In the genomic region with DNA sequence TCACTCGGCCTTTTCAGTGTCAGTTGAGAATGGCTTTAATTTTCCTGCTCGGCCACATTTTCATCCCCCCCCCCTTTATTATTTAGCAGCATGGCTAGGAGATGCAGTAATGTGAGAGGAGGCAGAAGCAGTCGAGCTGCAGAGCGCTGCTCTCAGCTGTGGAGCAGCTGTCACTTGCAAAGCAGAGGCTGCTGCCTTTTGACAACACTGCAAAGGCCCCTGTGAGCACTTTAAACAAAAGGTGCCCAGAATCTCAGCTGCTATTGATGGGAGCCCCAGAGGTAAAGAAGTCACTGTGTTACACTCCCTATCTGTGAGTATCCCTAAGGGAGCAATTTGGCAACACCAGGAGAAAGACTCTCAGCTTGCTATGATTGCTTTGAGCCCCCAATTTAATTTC, we compare ENCODE assay signal across 11 mouse cellular contexts. TPM values are rescaled to one million over a fixed set of nuclear protein-coding genes. Genes with fewer than 3 reads are reported as not detected.
A peak's percentile ranks its signal among the peaks of the same experiment; 100 is the strongest.
DNase-seq lines count a peak whose midpoint lies in the region; ATAC-seq and TF ChIP-seq lines count a peak whose summit lies in the region.
"Had no signal": no experiment of that assay in that cellular context is flagged by ENCODE, and none has a peak within 500 bp of the region (broad histone marks: within the 10 kb centered on the region; RNA-seq: fewer than 3 reads in every experiment).

No protein-coding gene starts in this region.

- intact Hi-C loops in heart, postnatal 14 days (cut with DNase I): no loop called here

- DNase-seq in heart, postnatal 14 days: no peak
- DNase-seq in embryonic facial prominence, embryonic 10.5 days (ENCODE audit: low spot score): no peak
- DNase-seq in heart, postnatal 0 days (ENCODE audit: low spot score): no peak
- no peak for DNase-seq in midbrain, embryonic 11.5 days (ENCODE audit: low spot score, missing footprints)
- DNase-seq in layer of hippocampus, postnatal 14 days (ENCODE audit: low spot score in 2 of 2): no peak
- no peak for DNase-seq in thymus, adult 2 months
- no peak for DNase-seq in ovary, postnatal 36 days (ENCODE audit: low spot score)
- DNase-seq: cerebellum, postnatal 25 days; gastrocnemius, postnatal 25 days had no signal

- no peaks in the 10 kb centered on the region for H3K9me3 ChIP-seq in heart, embryonic 14.5 days (ENCODE audit: control insufficient read depth, low read length)
- no peaks in the 10 kb centered on the region for H3K9me3 ChIP-seq in embryonic facial prominence, embryonic 10.5 days
- no peaks in the 10 kb centered on the region for H3K9me3 ChIP-seq in heart, postnatal 0 days (replicated peaks; ENCODE audit: control insufficient read depth, low read length)
- H3K9me3 ChIP-seq in midbrain, embryonic 11.5 days (ENCODE audit: control insufficient read depth, low read length): no peaks in the 10 kb centered on the region

- no peak for TF ChIP-seq CTCF in heart, postnatal 0 days (IDR thresholded peaks at IDR 0.05; ENCODE audit: low read depth)
- no peak for TF ChIP-seq CTCF in thymus, adult 2 months (IDR thresholded peaks at IDR 0.05; ENCODE audit: borderline replicate concordance, control insufficient read depth, extremely low read depth, insufficient read depth, low read length, poor library complexity)

- peaks cover 17 to 57% of the 10 kb centered on the region in 2 experiments for H3K4me1 ChIP-seq in heart, embryonic 14.5 days (ENCODE audit: control insufficient read depth in 2 of 2, insufficient read depth in 2 of 2, low read length in 2 of 2)
- peaks cover 69% of the 10 kb centered on the region for H3K4me1 ChIP-seq in embryonic facial prominence, embryonic 10.5 days
- H3K4me1 ChIP-seq in heart, postnatal 0 days (ENCODE audit: control insufficient read depth, insufficient read depth): peaks cover 29% of the 10 kb centered on the region
- peaks cover 47% of the 10 kb centered on the region for H3K4me1 ChIP-seq in midbrain, embryonic 11.5 days (ENCODE audit: control insufficient read depth, insufficient read depth, low read length)
- peaks cover 20% of the 10 kb centered on the region for H3K4me1 ChIP-seq in thymus, adult 2 months (replicated peaks; ENCODE audit: control insufficient read depth, insufficient read depth, low read length)

- no peaks in the 10 kb centered on the region for H3K36me3 ChIP-seq in heart, embryonic 14.5 days (ENCODE audit: control insufficient read depth, insufficient read depth, low read length)
- no peaks in the 10 kb centered on the region for H3K36me3 ChIP-seq in embryonic facial prominence, embryonic 10.5 days (replicated peaks)
- no peaks in the 10 kb centered on the region for H3K36me3 ChIP-seq in heart, postnatal 0 days (replicated peaks; ENCODE audit: control insufficient read depth, insufficient read depth, low read length)
- H3K36me3 ChIP-seq in midbrain, embryonic 11.5 days (ENCODE audit: control insufficient read depth, insufficient read depth, low read length): no peaks in the 10 kb centered on the region
- no peaks in the 10 kb centered on the region for H3K36me3 ChIP-seq in thymus, adult 2 months (ENCODE audit: control insufficient read depth, insufficient read depth, low read length)

- no peak for ATAC-seq in heart, embryonic 14.5 days (ENCODE audit: insufficient number of reproducible peaks, insufficient read depth, low FRiP score, low read depth)
- ATAC-seq in heart, postnatal 0 days (ENCODE audit: insufficient read depth, low read depth): no peak
- ATAC-seq in midbrain, embryonic 11.5 days (ENCODE audit: low FRiP score): no peak

- no peak overlapping the region for H3K4me3 ChIP-seq in heart, embryonic 14.5 days (ENCODE audit: control insufficient read depth in 1 of 2, insufficient read depth in 1 of 2, low read depth in 1 of 2, low read length in 2 of 2)
- H3K4me3 ChIP-seq in embryonic facial prominence, embryonic 10.5 days: peak overlapping the region; percentile 17; the same call in 1 of the 2 replicates
- H3K4me3 ChIP-seq in heart, postnatal 0 days (ENCODE audit: low read depth, low read length): no peak overlapping the region
- no peak overlapping the region for H3K4me3 ChIP-seq in midbrain, embryonic 11.5 days (ENCODE audit: low read depth, low read length)
- no peak overlapping the region for H3K4me3 ChIP-seq in thymus, adult 2 months (ENCODE audit: control insufficient read depth, insufficient read depth, low read length)

- H3K9ac ChIP-seq in heart, embryonic 14.5 days (ENCODE audit: low read length): peak overlapping the region; percentile 22; the same call in 1 of the 2 replicates
- H3K9ac ChIP-seq in heart, postnatal 0 days (replicated peaks; ENCODE audit: low read depth, low read length): peak overlapping the region; percentile 41; the same call in 1 of the 2 replicates
- H3K9ac ChIP-seq in midbrain, embryonic 11.5 days (ENCODE audit: low read length): no peak overlapping the region

- no peaks in the 10 kb centered on the region for H3K27me3 ChIP-seq in heart, embryonic 14.5 days (ENCODE audit: control insufficient read depth, insufficient read depth, low read length)
- peaks cover 11% of the 10 kb centered on the region for H3K27me3 ChIP-seq in embryonic facial prominence, embryonic 10.5 days (replicated peaks; ENCODE audit: low read depth, poor library complexity, severe bottlenecking)
- H3K27me3 ChIP-seq in heart, postnatal 0 days (ENCODE audit: control insufficient read depth, insufficient read depth, low read length): no peaks in the 10 kb centered on the region
- H3K27me3 ChIP-seq in midbrain, embryonic 11.5 days (ENCODE audit: control insufficient read depth, insufficient read depth, low read length): no peaks in the 10 kb centered on the region; the same call in 1 of the 2 replicates
- H3K27me3 ChIP-seq in thymus, adult 2 months (ENCODE audit: control insufficient read depth, insufficient read depth, low read length): no peaks in the 10 kb centered on the region

- H3K27ac ChIP-seq in heart, embryonic 14.5 days (replicated peaks in 1 of 2; ENCODE audit: control insufficient read depth in 1 of 2, insufficient read depth in 1 of 2, low read depth in 2 of 2, low read length in 2 of 2): peak overlapping the region in 1 of 2 experiments; percentile 61; a peak in 2 of 4 replicates
- H3K27ac ChIP-seq in embryonic facial prominence, embryonic 10.5 days (replicated peaks): no peak overlapping the region
- peak overlapping the region; percentile 74 for H3K27ac ChIP-seq in heart, postnatal 0 days (ENCODE audit: low read depth)
- peak overlapping the region; percentile 25 for H3K27ac ChIP-seq in midbrain, embryonic 11.5 days (ENCODE audit: low read depth, low read length)
- H3K27ac ChIP-seq in thymus, adult 2 months (ENCODE audit: control insufficient read depth, insufficient read depth, low read length): no peak overlapping the region

- WGBS in heart, embryonic 14.5 days: 20% methylated on average over 4 of the region's 4 CpGs
- WGBS in embryonic facial prominence, embryonic 10.5 days: 35% methylated on average over 4 of the region's 4 CpGs
- WGBS in heart, postnatal 0 days: 22% methylated on average over 4 of the region's 4 CpGs
- 40% methylated on average over 4 of the region's 4 CpGs for WGBS in midbrain, embryonic 11.5 days
- 81% methylated on average over 4 of the region's 4 CpGs for WGBS in thymus, adult 2 months

- no peak for TF ChIP-seq POLR2A in thymus, adult 2 months (IDR thresholded peaks at IDR 0.05; ENCODE audit: control insufficient read depth, extremely low read depth, insufficient read depth, low read length, poor library complexity)

- peak overlapping the region; percentile 79 for H3K4me2 ChIP-seq in heart, embryonic 14.5 days (ENCODE audit: low read length)
- peak overlapping the region; percentile 98 for H3K4me2 ChIP-seq in heart, postnatal 0 days (ENCODE audit: low read depth, low read length)
- H3K4me2 ChIP-seq in midbrain, embryonic 11.5 days: peak overlapping the region; percentile 14

- no peak for TF ChIP-seq EP300 in heart, postnatal 0 days (IDR thresholded peaks at IDR 0.05; ENCODE audit: low read depth)

RNA-seq across cellular contexts. Expression of a gene that starts 3.1 kb away (rescaled TPM):
- polyA plus RNA-seq in heart, embryonic 14.5 days (2014; fragmentation: Nextera tagmentation; extraction: Ambion mirVana): 94.4 and 98.7 TPM in 2 replicates
- 10 to 100 TPM in 1 of 2 experiments, 1 to 10 TPM in 1; 8.6 to 12.2 TPM for total RNA-seq in heart, postnatal 14 days (2021)
- polyA plus RNA-seq in embryonic facial prominence, embryonic 10.5 days (2016; fragmentation: Nextera tagmentation; extraction: Ambion mirVana): 146 TPM in 2 replicates
- 59.2 and 124 TPM in 2 replicates for total RNA-seq in heart, postnatal 0 days (2014; rRNA removed; ENCODE audit: low replicate concordance)
- 34.5 and 36.8 TPM in 2 replicates for polyA plus RNA-seq in heart, postnatal 0 days (2015; fragmentation: Nextera tagmentation; extraction: Ambion mirVana)
- 214 and 230 TPM in 2 replicates for polyA plus RNA-seq in midbrain, embryonic 11.5 days (2014; fragmentation: Nextera tagmentation; extraction: Ambion mirVana)
- 1 to 10 TPM; 7.6 to 8.7 TPM for total RNA-seq in layer of hippocampus, postnatal 14 days (2021)
- 80.2 and 95.6 TPM in 2 replicates for polyA plus RNA-seq in thymus, adult 2 months (2012; rRNA removed)

RNA-seq across cellular contexts. Expression of a gene that starts 21.8 kb away (rescaled TPM):
- polyA plus RNA-seq in heart, embryonic 14.5 days (2014; fragmentation: Nextera tagmentation; extraction: Ambion mirVana): 1.1 and 1.2 TPM in 2 replicates
- under 1 TPM; 0.29 to 0.74 TPM for total RNA-seq in heart, postnatal 14 days (2021)
- 3.2 and 4.9 TPM in 2 replicates for polyA plus RNA-seq in embryonic facial prominence, embryonic 10.5 days (2016; fragmentation: Nextera tagmentation; extraction: Ambion mirVana)
- total RNA-seq in heart, postnatal 0 days (2014; rRNA removed; ENCODE audit: low replicate concordance): 0.11 and 0.93 TPM in 2 replicates
- 1.1 and 1.3 TPM in 2 replicates for polyA plus RNA-seq in heart, postnatal 0 days (2015; fragmentation: Nextera tagmentation; extraction: Ambion mirVana)
- polyA plus RNA-seq in midbrain, embryonic 11.5 days (2014; fragmentation: Nextera tagmentation; extraction: Ambion mirVana): 10.5 and 11.4 TPM in 2 replicates
- total RNA-seq in layer of hippocampus, postnatal 14 days (2021): 10 to 100 TPM; 37.3 to 41.3 TPM
- 0.13 and 0.19 TPM in 2 replicates for polyA plus RNA-seq in thymus, adult 2 months (2012; rRNA removed)

RNA-seq across cellular contexts. Expression of a gene that starts 47.1 kb away (rescaled TPM):
- polyA plus RNA-seq in heart, embryonic 14.5 days (2014; fragmentation: Nextera tagmentation; extraction: Ambion mirVana): not detected in 2 replicates
- total RNA-seq in heart, postnatal 14 days (2021): not detected
- polyA plus RNA-seq in embryonic facial prominence, embryonic 10.5 days (2016; fragmentation: Nextera tagmentation; extraction: Ambion mirVana): 0.10 TPM in 1 of 2 replicates, not detected in the other
- total RNA-seq in heart, postnatal 0 days (2014; rRNA removed; ENCODE audit: low replicate concordance): not detected in 2 replicates
- polyA plus RNA-seq in heart, postnatal 0 days (2015; fragmentation: Nextera tagmentation; extraction: Ambion mirVana): not detected in 2 replicates
- polyA plus RNA-seq in midbrain, embryonic 11.5 days (2014; fragmentation: Nextera tagmentation; extraction: Ambion mirVana): 0.11 and 0.22 TPM in 2 replicates
- under 1 TPM; 0.19 to 0.37 TPM for total RNA-seq in layer of hippocampus, postnatal 14 days (2021)
- 0.24 and 0.40 TPM in 2 replicates for polyA plus RNA-seq in thymus, adult 2 months (2012; rRNA removed)
- total RNA-seq: gastrocnemius, postnatal 25 days had no signal
- polyA plus RNA-seq: lung, postnatal 0 days had no signal

RNA-seq across cellular contexts. Expression of a gene that starts 53.6 kb away (rescaled TPM):
- 24.7 and 27.4 TPM in 2 replicates for polyA plus RNA-seq in heart, embryonic 14.5 days (2014; fragmentation: Nextera tagmentation; extraction: Ambion mirVana)
- total RNA-seq in heart, postnatal 14 days (2021): 10 to 100 TPM; 25.9 to 28.4 TPM
- polyA plus RNA-seq in embryonic facial prominence, embryonic 10.5 days (2016; fragmentation: Nextera tagmentation; extraction: Ambion mirVana): 83.3 and 89.1 TPM in 2 replicates
- 28.4 and 35.7 TPM in 2 replicates for total RNA-seq in heart, postnatal 0 days (2014; rRNA removed; ENCODE audit: low replicate concordance)
- 16.8 and 20.0 TPM in 2 replicates for polyA plus RNA-seq in heart, postnatal 0 days (2015; fragmentation: Nextera tagmentation; extraction: Ambion mirVana)
- 111 and 113 TPM in 2 replicates for polyA plus RNA-seq in midbrain, embryonic 11.5 days (2014; fragmentation: Nextera tagmentation; extraction: Ambion mirVana)
- 100 to 1,000 TPM in 1 of 2 experiments, 10 to 100 TPM in 1; 96.1 to 106 TPM for total RNA-seq in layer of hippocampus, postnatal 14 days (2021)
- polyA plus RNA-seq in thymus, adult 2 months (2012; rRNA removed): 106 and 111 TPM in 2 replicates

RNA-seq across cellular contexts. Expression of a gene that starts 57.0 kb away (rescaled TPM):
- polyA plus RNA-seq in heart, embryonic 14.5 days (2014; fragmentation: Nextera tagmentation; extraction: Ambion mirVana): not detected in 2 replicates
- total RNA-seq in heart, postnatal 14 days (2021): 1 to 10 TPM; 5.0 to 5.1 TPM
- polyA plus RNA-seq in embryonic facial prominence, embryonic 10.5 days (2016; fragmentation: Nextera tagmentation; extraction: Ambion mirVana): not detected in 2 replicates
- not detected in 2 replicates for total RNA-seq in heart, postnatal 0 days (2014; rRNA removed; ENCODE audit: low replicate concordance)
- polyA plus RNA-seq in heart, postnatal 0 days (2015; fragmentation: Nextera tagmentation; extraction: Ambion mirVana): not detected in 2 replicates
- polyA plus RNA-seq in midbrain, embryonic 11.5 days (2014; fragmentation: Nextera tagmentation; extraction: Ambion mirVana): not detected in 2 replicates
- total RNA-seq in layer of hippocampus, postnatal 14 days (2021): 1 to 10 TPM; 5.3 to 5.5 TPM
- polyA plus RNA-seq in thymus, adult 2 months (2012; rRNA removed): not detected in 2 replicates

Comparison
In these comparisons a context has a peak if more than half of its experiments do, and no peak if none do; other contexts are left out.
1. H3K27ac ChIP-seq: peak in heart, postnatal 0 days (single experiment) and midbrain, embryonic 11.5 days (single experiment); none in embryonic facial prominence, embryonic 10.5 days (single experiment) and thymus, adult 2 months (single experiment).
2. H3K4me2 ChIP-seq: peak in every context shown above with its lines; median percentile 98 in heart, postnatal 0 days; 79 in heart, embryonic 14.5 days; 14 in midbrain, embryonic 11.5 days.